Mouse (Mus musculus) heart, adult 2 months (tissue): Measurements from ENCODE around the gene Stpg3. TPM values are rescaled to one million over a fixed set of nuclear protein-coding genes. Genes with fewer than 3 reads are reported as not detected.
A peak's percentile ranks its signal among the peaks of the same experiment; 100 is the strongest.

Experiments used
- DNase-seq, 2 experiments: peaks; one replicate each; pipeline ENCODE4 v3.0.0; 2021
- H3K27ac ChIP-seq: fragments of 200-600 bp; 2 replicates; pipeline ENCODE4 v1.8.1; 2022
- H3K27me3 ChIP-seq: fragments of 200-500 bp; 2 replicates; pipeline ENCODE4 v1.6.1; 2012; ENCODE audit warnings: mild to moderate bottlenecking, low read length, inconsistent platforms, mixed read lengths; ENCODE audit not compliant: control insufficient read depth, insufficient read depth
- H3K36me3 ChIP-seq: fragments of 200-500 bp; 2 replicates; pipeline ENCODE4 v1.6.1; 2012; ENCODE audit warnings: low read length, inconsistent platforms; ENCODE audit not compliant: control insufficient read depth, insufficient read depth
- H3K4me1 ChIP-seq: fragments of 200-500 bp; 2 replicates; pipeline ENCODE4 v1.6.1; 2011; ENCODE audit warnings: low read length; ENCODE audit not compliant: control insufficient read depth, insufficient read depth
- H3K4me3 ChIP-seq: fragments of 200-600 bp; 2 replicates; pipeline ENCODE4 v1.8.1; 2022
- H3K79me2 ChIP-seq: fragments of 200-500 bp; replicated peaks from 2 replicates; pipeline ENCODE4 v1.6.1; 2012; ENCODE audit warnings: mild to moderate bottlenecking, inconsistent platforms, low read length, moderate library complexity, mixed read lengths; ENCODE audit not compliant: control insufficient read depth, insufficient read depth
- H3K9ac ChIP-seq: fragments of 200-500 bp; 2 replicates; pipeline ENCODE4 v1.6.1; 2012; ENCODE audit warnings: low read depth, mild to moderate bottlenecking, control low read depth, inconsistent platforms, low read length, mixed read lengths
- CTCF ChIP-seq: fragments of 200-600 bp; IDR thresholded peaks from 2 replicates; pipeline ENCODE4 v1.8.1; 2022; ENCODE audit warnings: antibody characterized with exemption, mild to moderate bottlenecking, moderate library complexity
- EP300 ChIP-seq: fragments of 200-500 bp; IDR thresholded peaks from 2 replicates; pipeline ENCODE4 v1.6.1; 2011; ENCODE audit warnings: low read depth, low read length, control low read depth; ENCODE audit not compliant: insufficient read depth
- POLR2A ChIP-seq: fragments of 200-500 bp; IDR thresholded peaks from 2 replicates; pipeline ENCODE4 v1.6.1; 2011; ENCODE audit warnings: mild to moderate bottlenecking, low read depth, low read length, control low read depth; ENCODE audit not compliant: insufficient read depth
- WGBS: fragments of 180-500 bp; shearing (Covaris S2); methylation state at CpG from one replicate; pipeline ENCODE4 v1.1.7; 2018; 5-methylcytosine and 5-hydroxymethylcytosine counted together
- intact Hi-C: fragments of 180-260 bp; cut with DNase I; formaldehyde crosslinking; loops from one replicate; pipeline ENCODE4 v1.15.1; 2025
- polyA plus RNA-seq: library from polyadenylated mRNA; depleted of rRNA; stranded (reverse); fragments of >200 nt; gene quantifications from 2 replicates; pipeline ENCODE4 v1.2.3, GENCODE M21; 2012
- total RNA-seq, 2 experiments: library from RNA; stranded (reverse); gene quantifications; 2 replicates each; pipeline ENCODE4 v1.2.3; 2021

Stpg3 gene
- total and polyA plus RNA-seq, 3 experiments = not detected

GRCm38 (mm10) chr2:25182664-25183063 is 31.8 kb downstream of the Stpg3 start:
- WGBS = 39% methylated on average over 6 of the region's 6 CpGs
- Histone ChIP-seq H3K27me3 (no peaks in the 10 kb centered on the region), H3K4me3 (peak overlapping the region; percentile 61), H3K27ac (peak overlapping the region; percentile 89), H3K36me3 (no peaks in the 10 kb centered on the region), H3K79me2 (no peaks in the 10 kb centered on the region), H3K9ac (no peak overlapping the region), H3K4me1 (peaks cover 11% of the 10 kb centered on the region)
- intact Hi-C loops = loop anchor here (5.0 kb wide), 1 partner anchor 40 kb away; no protein-coding TSS in a partner anchor
- 0 out of 2 replicates have a peak, but pooled peaks have one; percentile 37 for TF ChIP-seq POLR2A
- no peak for TF ChIP-seq CTCF
- no peak for TF ChIP-seq EP300
- no peak for DNase-seq

- WGBS = 6% methylated on average over 17 of the region's 17 CpGs
- intact Hi-C loops = loop anchor here (5.0 kb wide), 1 partner anchor 40 kb away; no protein-coding TSS in a partner anchor
- Histone ChIP-seq H3K27ac (peak overlapping the region; percentile 89), H3K79me2 (no peaks in the 10 kb centered on the region), H3K36me3 (no peaks in the 10 kb centered on the region), H3K27me3 (no peaks in the 10 kb centered on the region), H3K9ac (peak overlapping the region; percentile 50), H3K4me3 (peak overlapping the region; percentile 61), H3K4me1 (peaks cover 17% of the 10 kb centered on the region)
- no peak for TF ChIP-seq POLR2A
- TF ChIP-seq EP300 = no peak
- TF ChIP-seq CTCF = 0 out of 2 replicates have a peak, but pooled peaks have one; percentile 15
- no peak for DNase-seq
Observed at GRCm38 (mm10) chr2:25181891-25182397, 32.5 kb downstream of the Stpg3 start.

GRCm38 (mm10) chr2:25180973-25181890 is 33.2 kb downstream of the Stpg3 start:
- H3K27me3 ChIP-seq = no peaks in the 10 kb centered on the region
- DNase-seq = peak; percentile 64 to 71
- peaks cover 23% of the 10 kb centered on the region for H3K4me1 ChIP-seq
- peak overlapping the region; percentile 50 for H3K9ac ChIP-seq
- WGBS = under 1% methylated on average over 100 of the region's 100 CpGs
- H3K36me3 ChIP-seq = no peaks in the 10 kb centered on the region
- TF ChIP-seq CTCF (peak; percentile 42), EP300 (no peak)
- H3K4me3 ChIP-seq = peak overlapping the region; percentile 61
- no peaks in the 10 kb centered on the region for H3K79me2 ChIP-seq
- intact Hi-C loops = loop anchor here (1.0 to 5.0 kb wide), 2 partner anchors 15 to 39 kb away; partner anchors contain the start of gene Tor4a
- H3K27ac ChIP-seq = peak overlapping the region; percentile 89

GRCm38 (mm10) chr2:25180478-25180903 is 33.9 kb downstream of the Stpg3 start, which contains the start of gene Nrarp:
Nrarp (plus strand) TSS chr2:25180758.
- under 1% methylated on average over 35 of the region's 35 CpGs for WGBS
- Histone ChIP-seq H3K9ac (peak within 1 kb of the TSS; percentile 57), H3K4me1 (peaks cover 30% of the 10 kb centered on the region), H3K4me3 (peak within 1 kb of the TSS; percentile 61), H3K36me3 (no peaks in the 10 kb centered on the region), H3K27me3 (no peaks in the 10 kb centered on the region), H3K27ac (peak within 1 kb of the TSS; percentile 89), H3K79me2 (no peaks in the 10 kb centered on the region)
- peak; percentile 51; the same call in 1 of the 2 replicates for TF ChIP-seq EP300
- peak; percentile 98 for TF ChIP-seq POLR2A
- TF ChIP-seq CTCF = peak; percentile 70
- DNase-seq = peak; percentile 93 to 94
- intact Hi-C loops = loop anchor here (1.0 to 5.0 kb wide), 2 partner anchors 16 to 38 kb away; partner anchors contain the start of gene Tor4a

- no peaks in the 10 kb centered on the region for H3K27me3 ChIP-seq
- TF ChIP-seq POLR2A (no peak), CTCF (no peak), EP300 (no peak)
- H3K27ac ChIP-seq = peak overlapping the region; percentile 89
- H3K4me1 ChIP-seq = peaks cover 27% of the 10 kb centered on the region
- intact Hi-C loops = loop anchor here (1.0 to 5.0 kb wide), 2 partner anchors 17 to 37 kb away; partner anchors contain the start of gene Tor4a
- no peaks in the 10 kb centered on the region for H3K79me2 ChIP-seq
- 61% methylated on average over 15 of the region's 15 CpGs for WGBS
- peak overlapping the region; percentile 57 for H3K9ac ChIP-seq
- peak overlapping the region; percentile 61 for H3K4me3 ChIP-seq
- H3K36me3 ChIP-seq = no peaks in the 10 kb centered on the region
- DNase-seq = peak in 1 of 2 experiments; percentile 20
Observed at GRCm38 (mm10) chr2:25179566-25180217, 34.7 kb downstream of the Stpg3 start.
